Mouse (Mus musculus) ES-Bruce4 (cell line): ENCODE data around the gene Rfx2.

Experiments used
- CTCF ChIP-seq: IDR thresholded peaks from one replicate; pipeline ENCODE4 v1.8.1; 2011; ENCODE audit warnings: low read depth, low read length
- EP300 ChIP-seq: IDR thresholded peaks from 2 replicates; pipeline ENCODE4 v1.6.1; 2011; ENCODE audit warnings: low read depth, low read length; ENCODE audit not compliant: insufficient read depth

DNA sequence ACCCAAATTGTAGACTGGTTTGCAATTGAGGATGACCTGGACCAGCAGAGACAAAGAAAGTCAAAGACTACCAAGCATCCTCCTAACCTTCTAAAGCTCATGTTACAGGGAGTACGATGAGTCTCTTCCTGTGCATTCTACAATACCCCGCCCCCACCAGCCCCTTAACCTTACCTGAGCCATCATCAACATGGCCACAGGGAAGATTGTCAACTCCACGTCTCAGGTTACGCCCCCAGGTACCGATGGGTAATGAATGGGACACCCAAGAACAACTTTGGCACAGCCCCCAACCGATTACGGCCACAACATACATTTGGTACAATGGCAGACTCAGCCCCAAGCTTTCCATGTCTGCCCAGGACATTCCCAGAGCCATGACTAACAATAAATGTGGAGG is 9.7 kb upstream of the Rfx2 start:
- TF ChIP-seq EP300: peak; percentile 92
- no peak for TF ChIP-seq CTCF
